Mouse (Mus musculus) hematopoietic stem cell, adult 5-6 weeks (primary cell): ENCODE data around the gene Drd3. TPM values are rescaled to one million over a fixed set of nuclear protein-coding genes. Genes with fewer than 3 reads are reported as not detected.
A peak's percentile ranks its signal among the peaks of the same experiment; 100 is the strongest.

Source experiments
- ATAC-seq, 2 experiments: fragments of 125-278 bp in 1 of 2; replicated peaks in 1 of 2; 2 replicates each; pipeline ENCODE4 v1.8.0; 2016 to 2017; ENCODE audit warnings: inconsistent platforms in 2 of 2, mild to moderate bottlenecking in 2 of 2, moderate number of reproducible peaks in 2 of 2, low read depth in 1 of 2, moderate TSS enrichment in 1 of 2; ENCODE audit not compliant: low FRiP score in 2 of 2, poor library complexity in 2 of 2, severe bottlenecking in 2 of 2, insufficient read depth in 1 of 2, low TSS enrichment in 1 of 2
- total RNA-seq: library from RNA; stranded (forward); fragments of 172-1452, 232-1000 nt; gene quantifications from 2 replicates; pipeline ENCODE4 v1.2.3, GENCODE M21; 2017

Gene Drd3
- total RNA-seq, 1 experiment from 2014 or later: not detected

DNA sequence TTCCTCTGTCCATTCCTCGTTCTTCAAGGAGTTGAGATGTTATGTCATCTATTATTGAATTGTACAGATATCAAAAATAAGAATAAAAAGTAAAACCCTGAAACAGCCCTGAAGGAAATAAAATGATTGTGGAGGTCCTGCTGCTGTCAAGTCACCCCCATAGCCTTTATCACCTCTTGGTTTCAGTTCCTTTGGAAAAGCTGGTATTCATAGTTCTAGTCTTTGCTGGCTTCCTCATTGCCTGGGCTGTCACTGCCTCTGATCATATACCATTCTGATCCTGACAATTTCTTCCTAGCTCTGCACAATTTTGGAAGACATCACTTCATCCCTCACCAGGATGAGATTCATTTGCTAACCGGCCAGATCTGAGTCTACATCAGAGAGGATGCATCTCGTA, 23.1 kb downstream of the Drd3 start:
- no peak for ATAC-seq

- no peak for ATAC-seq
These were observed 45.7 kb downstream of the Drd3 start for GRCm38 (mm10) chr16:43799541-43799940.

GRCm38 (mm10) chr16:43800119-43800721, 46.4 kb downstream of the Drd3 start:
- ATAC-seq: no peak

GRCm38 (mm10) chr16:43801137-43801536, 47.3 kb downstream of the Drd3 start:
- no peak for ATAC-seq

GRCm38 (mm10) chr16:43801791-43802307, 48.0 kb downstream of the Drd3 start:
- peak; percentile 82 to 87 for ATAC-seq

- ATAC-seq: no peak
These were observed 48.6 kb downstream of the Drd3 start for GRCm38 (mm10) chr16:43802466-43802865.

DNA sequence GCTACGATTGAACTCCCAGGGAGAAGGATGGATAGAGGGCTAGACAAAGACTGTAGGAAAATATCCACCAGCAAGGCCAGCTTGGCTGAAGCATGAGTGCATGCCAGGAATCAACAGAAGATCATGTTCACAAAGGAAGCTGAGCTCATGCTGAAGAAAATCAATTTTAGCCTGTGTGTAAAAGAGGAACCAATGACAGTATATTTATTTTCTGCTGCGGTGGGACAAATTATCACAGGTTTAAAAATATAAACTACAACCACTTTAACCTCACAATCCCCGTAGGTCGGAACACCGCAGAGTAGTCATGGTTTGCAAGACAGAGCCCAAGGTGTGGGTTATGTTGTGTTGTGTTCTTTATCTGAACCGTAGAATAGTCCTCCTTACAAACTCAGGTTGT, 50.5 kb downstream of the Drd3 start:
- no peak for ATAC-seq

DNA sequence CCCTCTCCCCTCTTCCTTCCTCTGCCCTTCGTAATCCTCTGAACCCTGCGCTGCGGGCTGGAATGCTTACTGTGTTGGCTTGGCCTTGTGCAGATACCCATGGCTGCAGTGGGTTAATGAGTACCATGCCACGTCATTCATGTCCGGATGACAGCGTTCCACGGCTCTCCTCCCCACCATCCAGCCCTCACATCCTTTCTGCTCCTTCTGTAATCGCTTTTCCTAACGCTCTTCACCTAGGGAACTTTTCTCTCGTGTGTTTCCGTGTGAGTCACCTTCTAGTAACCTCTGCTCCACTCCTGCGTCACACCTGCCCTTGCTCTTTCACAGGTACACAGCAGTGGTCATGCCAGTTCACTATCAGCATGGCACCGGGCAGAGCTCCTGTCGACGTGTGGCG, 53.2 kb downstream of the Drd3 start:
- no peak for ATAC-seq

DNA sequence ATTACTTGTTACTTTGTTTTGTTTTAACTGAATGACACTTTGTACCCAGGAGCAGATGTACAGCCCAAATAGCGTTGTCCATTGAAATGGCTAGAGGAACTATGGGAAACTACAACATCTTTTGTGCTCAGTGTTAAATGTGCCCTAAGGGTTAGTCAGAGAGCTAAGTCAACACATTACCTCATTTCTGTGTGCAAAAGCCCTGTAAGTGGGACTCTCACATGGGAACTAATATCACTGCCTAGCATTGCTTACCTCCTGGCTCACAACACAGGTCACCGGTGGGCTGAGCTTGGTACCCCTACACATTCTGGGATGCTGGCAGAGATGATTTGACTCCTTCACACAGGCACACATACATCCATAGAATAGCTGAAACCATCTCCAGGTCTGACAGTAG, 55.6 kb downstream of the Drd3 start:
- ATAC-seq: no peak

DNA sequence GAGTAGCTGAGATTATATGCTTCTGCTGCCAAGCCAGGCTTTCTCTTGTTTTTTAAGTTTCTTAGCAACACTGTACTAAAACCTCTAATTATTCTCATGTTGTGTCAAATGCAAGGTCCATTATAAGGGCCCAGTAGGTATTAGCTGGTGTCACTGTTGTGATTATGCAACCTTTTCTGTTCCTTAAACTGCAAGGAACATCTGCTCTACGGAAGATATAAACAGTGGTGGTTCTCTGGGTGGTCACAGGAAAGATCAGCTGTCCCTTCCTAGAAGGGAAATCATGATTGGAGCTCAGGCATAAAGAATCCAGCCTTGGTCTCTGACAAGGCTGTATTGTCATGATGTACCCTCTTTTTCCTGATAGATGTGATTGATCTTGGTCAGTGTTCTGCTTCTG, 57.6 kb downstream of the Drd3 start:
- no peak for ATAC-seq

DNA sequence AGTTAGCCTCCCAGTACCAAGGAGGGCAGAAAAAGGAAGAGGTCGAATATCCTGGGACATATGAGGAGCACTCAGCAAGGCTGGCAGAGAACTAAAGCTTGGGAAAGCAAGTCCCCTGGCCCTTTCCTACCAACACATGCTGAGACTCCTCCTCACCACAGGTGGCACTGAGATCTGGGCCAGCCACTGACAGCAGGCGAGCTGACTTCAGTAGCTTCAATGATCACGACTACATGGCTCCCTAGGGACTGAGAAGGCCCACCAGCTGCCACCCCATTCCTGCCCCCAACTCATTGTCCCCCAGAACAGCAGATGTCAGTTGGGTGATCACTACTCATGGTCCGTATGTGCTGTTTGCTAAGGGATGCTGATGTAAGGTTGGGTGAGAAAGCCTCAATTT, 60.8 kb downstream of the Drd3 start:
- no peak for ATAC-seq

DNA sequence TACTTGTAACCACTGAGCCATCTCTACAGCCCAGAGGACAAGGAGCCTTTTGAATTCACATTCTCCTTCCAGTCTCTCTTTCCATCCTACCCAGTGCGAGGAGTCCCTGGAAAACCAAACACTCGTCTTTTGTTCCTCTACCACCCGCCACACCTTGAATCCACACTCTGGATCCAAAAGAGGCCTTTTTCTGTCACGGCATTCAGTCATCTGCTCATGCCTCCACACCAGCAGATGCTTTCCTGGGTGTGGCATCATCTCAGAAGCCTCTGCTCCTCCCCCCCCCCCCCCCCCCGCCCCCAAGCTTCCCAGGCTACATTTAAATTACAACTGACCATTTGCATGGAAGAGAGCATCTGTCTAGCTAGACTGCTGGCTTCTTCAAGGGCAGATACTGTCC, 62.5 kb downstream of the Drd3 start:
- ATAC-seq: no peak

DNA sequence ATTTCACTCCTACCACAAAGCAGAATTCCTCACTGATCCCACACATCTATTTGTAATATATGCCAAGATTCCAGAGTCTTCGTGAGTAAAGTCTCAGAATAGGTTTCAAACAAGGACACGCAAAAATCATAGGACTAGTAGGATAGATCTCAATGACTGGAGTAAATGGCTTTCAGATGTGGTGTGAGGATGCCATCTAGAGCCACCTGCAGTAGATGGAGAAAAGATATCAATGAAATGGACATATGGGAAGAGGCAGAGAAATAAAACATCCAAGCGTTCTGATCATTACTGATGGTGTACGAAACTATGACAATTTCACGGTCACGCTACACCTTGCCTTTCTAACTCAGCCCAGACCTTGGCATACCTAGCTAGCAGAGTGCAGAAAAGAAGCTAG, 64.6 kb downstream of the Drd3 start:
- ATAC-seq: no peak

GRCm38 (mm10) chr16:43827492-43827891, 73.7 kb downstream of the Drd3 start:
- no peak for ATAC-seq

DNA sequence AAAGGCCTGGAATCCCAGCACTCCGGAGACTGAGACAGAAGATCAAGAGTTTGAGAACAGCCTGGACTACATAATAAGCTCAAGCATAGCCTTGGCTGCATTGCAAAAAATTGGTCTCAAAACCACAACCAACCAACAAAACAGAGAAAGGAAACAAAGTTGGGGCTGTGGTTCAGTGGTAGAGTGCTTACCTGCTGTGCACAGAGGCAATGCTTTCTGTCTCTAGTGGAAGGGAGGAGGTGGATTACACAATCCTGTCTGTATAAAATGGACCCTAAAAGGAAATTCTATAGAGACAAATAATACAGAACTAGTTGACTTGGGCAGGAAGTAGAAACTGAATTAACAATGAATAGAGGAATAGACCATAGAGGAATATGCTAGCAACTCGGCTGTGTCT, 78.1 kb downstream of the Drd3 start:
- peak in 1 of 2 experiments; percentile 12; a peak in 1 of 4 replicates for ATAC-seq

DNA sequence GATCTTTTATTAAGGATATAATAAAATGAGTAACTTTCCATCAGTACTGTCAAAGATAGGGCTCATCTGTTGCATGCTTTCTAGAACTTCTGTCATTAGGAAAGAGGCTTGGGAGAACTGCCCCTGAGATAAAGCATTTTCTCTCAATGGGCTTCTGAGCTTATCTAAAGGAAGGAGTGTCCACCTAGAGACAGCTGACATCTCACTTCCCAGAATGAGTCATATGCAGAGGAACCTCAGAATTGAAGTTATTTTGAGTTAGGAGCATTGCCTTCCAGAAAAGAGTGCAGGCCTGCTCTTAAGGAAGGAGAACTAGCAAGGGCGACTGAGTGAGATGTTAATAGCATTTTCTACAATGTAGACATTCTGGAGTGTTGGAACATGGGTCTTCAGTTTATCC, 87.4 kb downstream of the Drd3 start:
- ATAC-seq: no peak

GRCm38 (mm10) chr16:43849839-43850238, 96.0 kb downstream of the Drd3 start:
- no peak for ATAC-seq

DNA sequence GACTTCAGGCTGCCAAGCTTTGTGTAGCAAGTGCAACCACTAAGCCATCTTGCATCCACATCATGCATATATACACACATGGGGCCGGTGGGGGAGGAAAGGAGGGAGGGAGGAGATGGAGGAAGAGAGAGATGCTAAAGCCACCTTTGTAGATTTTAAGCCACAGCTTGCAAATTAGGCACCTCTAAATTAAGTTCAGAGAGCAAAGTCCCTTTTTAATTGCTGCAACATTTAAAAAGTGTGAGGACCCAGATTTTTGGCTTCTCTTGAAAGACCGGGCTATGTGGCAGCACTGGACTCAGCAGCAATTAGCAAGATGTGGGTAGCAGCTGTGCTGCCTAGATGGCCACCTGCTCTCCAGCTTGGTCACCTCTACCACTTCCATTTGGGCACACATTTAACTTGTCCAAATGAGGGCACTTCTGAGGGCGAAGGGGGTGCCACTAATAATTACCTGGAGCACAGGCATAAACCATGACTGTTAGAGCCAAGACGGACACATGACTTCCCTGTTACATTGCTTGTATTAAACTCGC, 105.2 kb downstream of the Drd3 start:
- no peak for ATAC-seq

DNA sequence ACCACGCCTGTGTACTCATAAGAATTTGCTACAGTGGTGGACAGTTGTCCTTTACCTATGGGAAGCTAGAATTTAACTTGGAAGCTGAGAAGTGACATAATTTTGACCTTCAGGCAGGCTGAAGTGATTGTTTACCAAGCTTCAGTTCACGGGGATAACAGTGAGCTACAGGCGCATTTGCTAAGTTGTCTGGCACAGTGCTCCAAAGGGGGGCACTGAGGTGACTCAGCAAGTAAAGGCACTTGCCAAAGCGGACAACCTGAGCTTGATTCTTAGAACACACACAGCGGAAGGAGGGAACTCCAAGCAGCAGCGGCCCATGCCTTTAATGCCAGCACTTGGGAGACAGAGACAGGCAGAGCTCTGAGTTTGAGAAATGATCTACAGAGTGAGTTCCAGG, 106.8 kb downstream of the Drd3 start:
- peak; percentile 36 to 65; a peak in 3 of 4 replicates for ATAC-seq
